Comparison of ENCODE assay signal across 9 mouse cellular contexts in genomic region chr5:74253724-74254328, GRCm38 (mm10). TPM values are rescaled to one million over a fixed set of nuclear protein-coding genes. Genes with fewer than 3 reads are reported as not detected.
DNase-seq lines count a peak whose midpoint lies in the region; ATAC-seq and TF ChIP-seq lines count a peak whose summit lies in the region.
"Had no signal": no experiment of that assay in that cellular context is flagged by ENCODE, and none has a peak within 500 bp of the region (broad histone marks: within the 10 kb centered on the region; RNA-seq: fewer than 3 reads in every experiment).

No protein-coding gene starts in this region.

- peak; percentile 31 for DNase-seq in hindbrain, embryonic 10.5 days (ENCODE audit: low spot score)
- DNase-seq in lung, postnatal 0 days (ENCODE audit: low spot score) = no peak
- no peak for DNase-seq in lung, postnatal 10 days
- peak; percentile 34 for DNase-seq in mesoderm, embryonic 11.5 days (ENCODE audit: low read depth, low spot score)
- DNase-seq in adrenal gland, postnatal 36 days = no peak
- DNase-seq: cerebellum, adult 11-12 months had no signal

- no peak overlapping the region for H3K4me2 ChIP-seq in hindbrain, embryonic 13.5 days
- H3K4me2 ChIP-seq in lung, postnatal 0 days (replicated peaks; ENCODE audit: low read depth, low read length) = no peak overlapping the region
- H3K4me2 ChIP-seq in intestine, embryonic 15.5 days (replicated peaks) = no peak overlapping the region

- no peak overlapping the region for H3K4me3 ChIP-seq in hindbrain, embryonic 10.5 days
- H3K4me3 ChIP-seq in hindbrain, embryonic 13.5 days = no peak overlapping the region
- H3K4me3 ChIP-seq in lung, postnatal 0 days (ENCODE audit: low read depth, low read length) = no peak overlapping the region
- no peak overlapping the region for H3K4me3 ChIP-seq in intestine, embryonic 15.5 days (replicated peaks)

- H3K27me3 ChIP-seq in hindbrain, embryonic 10.5 days (ENCODE audit: insufficient read depth, poor library complexity, severe bottlenecking) = no peaks in the 10 kb centered on the region
- H3K27me3 ChIP-seq in hindbrain, embryonic 13.5 days = no peaks in the 10 kb centered on the region
- no peaks in the 10 kb centered on the region for H3K27me3 ChIP-seq in lung, postnatal 0 days (replicated peaks; ENCODE audit: insufficient read depth, low read length)
- no peaks in the 10 kb centered on the region for H3K27me3 ChIP-seq in intestine, embryonic 15.5 days (replicated peaks)

- ATAC-seq in hindbrain, embryonic 13.5 days (ENCODE audit: low FRiP score) = no peak
- peak; percentile 31; the same call in 1 of the 2 replicates for ATAC-seq in lung, postnatal 0 days
- no peak for ATAC-seq in intestine, embryonic 15.5 days

- no peaks in the 10 kb centered on the region for H3K36me3 ChIP-seq in hindbrain, embryonic 10.5 days
- H3K36me3 ChIP-seq in hindbrain, embryonic 13.5 days = no peaks in the 10 kb centered on the region
- H3K36me3 ChIP-seq in lung, postnatal 0 days (ENCODE audit: insufficient read depth, low read length) = no peaks in the 10 kb centered on the region
- no peaks in the 10 kb centered on the region for H3K36me3 ChIP-seq in intestine, embryonic 15.5 days
- H3K36me3 ChIP-seq: G1E had no signal

- TF ChIP-seq EP300 in lung, postnatal 0 days (IDR thresholded peaks at IDR 0.05) = no peak

- peaks cover 41% of the 10 kb centered on the region for H3K4me1 ChIP-seq in hindbrain, embryonic 10.5 days (replicated peaks)
- H3K4me1 ChIP-seq in hindbrain, embryonic 13.5 days (replicated peaks) = peaks cover 18% of the 10 kb centered on the region
- peaks cover 16% of the 10 kb centered on the region; the same call in 1 of the 2 replicates for H3K4me1 ChIP-seq in lung, postnatal 0 days (ENCODE audit: insufficient read depth, low read depth, low read length)
- peaks cover 34% of the 10 kb centered on the region for H3K4me1 ChIP-seq in intestine, embryonic 15.5 days (replicated peaks)

- no peaks in the 10 kb centered on the region for H3K9me3 ChIP-seq in hindbrain, embryonic 10.5 days
- H3K9me3 ChIP-seq in hindbrain, embryonic 13.5 days = no peaks in the 10 kb centered on the region
- H3K9me3 ChIP-seq in lung, postnatal 0 days (ENCODE audit: low read length) = no peaks in the 10 kb centered on the region
- H3K9me3 ChIP-seq in intestine, embryonic 15.5 days = no peaks in the 10 kb centered on the region
- H3K9me3 ChIP-seq: G1E had no signal

- H3K27ac ChIP-seq in hindbrain, embryonic 10.5 days = peak overlapping the region; percentile 70
- no peak overlapping the region for H3K27ac ChIP-seq in hindbrain, embryonic 13.5 days
- peak overlapping the region; percentile 54; the same call in 1 of the 2 replicates for H3K27ac ChIP-seq in lung, postnatal 0 days (ENCODE audit: low read length)
- H3K27ac ChIP-seq in intestine, embryonic 15.5 days = peak overlapping the region; percentile 13; the same call in 1 of the 2 replicates

- TF ChIP-seq CTCF in lung, postnatal 0 days (IDR thresholded peaks at IDR 0.05) = no peak

- H3K9ac ChIP-seq in hindbrain, embryonic 13.5 days = no peak overlapping the region
- H3K9ac ChIP-seq in lung, postnatal 0 days (replicated peaks; ENCODE audit: low read depth) = no peak overlapping the region
- no peak overlapping the region for H3K9ac ChIP-seq in intestine, embryonic 15.5 days

- 60% methylated on average over 7 of the region's 7 CpGs for WGBS in hindbrain, embryonic 10.5 days
- 75% methylated on average over 7 of the region's 7 CpGs for WGBS in hindbrain, embryonic 13.5 days
- WGBS in lung, postnatal 0 days = 46% methylated on average over 7 of the region's 7 CpGs
- WGBS in intestine, embryonic 15.5 days = 47% methylated on average over 7 of the region's 7 CpGs

RNA-seq across cellular contexts. Expression of gene Rasl11b, which starts 58.7 kb away (rescaled TPM):
- 30.5 and 32.7 TPM in 2 replicates for polyA plus RNA-seq in hindbrain, embryonic 10.5 days (2016; fragmentation: Nextera tagmentation; extraction: Ambion mirVana)
- 20.3 and 23.3 TPM in 2 replicates for polyA plus RNA-seq in hindbrain, embryonic 13.5 days (2015; fragmentation: Nextera tagmentation; extraction: Ambion mirVana)
- 80.4 and 86.7 TPM in 2 replicates for polyA plus RNA-seq in lung, postnatal 0 days (2015; fragmentation: Nextera tagmentation; extraction: Ambion mirVana)
- polyA plus RNA-seq in intestine, embryonic 15.5 days (2015; fragmentation: Nextera tagmentation; extraction: Ambion mirVana) = 34.9 and 38.3 TPM in 2 replicates
- 10 to 100 TPM; 18.1 to 24.3 TPM for total RNA-seq in adrenal gland, postnatal 36 days (2021)

Comparison
In these comparisons a context has a peak if more than half of its experiments do, and no peak if none do; other contexts are left out.
1. DNase-seq: peak in hindbrain, embryonic 10.5 days (single experiment) and mesoderm, embryonic 11.5 days (single experiment); none in lung, postnatal 0 days (single experiment), lung, postnatal 10 days (single experiment) and adrenal gland, postnatal 36 days (0 of 2).